Mouse (Mus musculus) liver, adult 2 months (tissue): Measurements from ENCODE around the gene Diras1. TPM values are rescaled to one million over a fixed set of nuclear protein-coding genes. Genes with fewer than 3 reads are reported as not detected.

Source experiments
- DNase-seq: peaks from one replicate; pipeline ENCODE4 v3.0.0-alpha.2; 2011; ENCODE audit warnings: low read depth, low spot score; ENCODE audit errors: extremely low read depth
- H3K27ac ChIP-seq: fragments of 200-500 bp; replicated peaks from 2 replicates; pipeline ENCODE4 v1.5.1; 2012; ENCODE audit warnings: low read depth, mild to moderate bottlenecking, control low read depth, inconsistent platforms, low read length; ENCODE audit not compliant: insufficient read depth
- H3K27me3 ChIP-seq: fragments of 200-500 bp; 2 replicates; pipeline ENCODE4 v1.6.1; 2012; ENCODE audit warnings: mild to moderate bottlenecking, moderate library complexity, low read length, inconsistent platforms; ENCODE audit not compliant: control insufficient read depth, insufficient read depth
- H3K36me3 ChIP-seq: fragments of 200-500 bp; 2 replicates; pipeline ENCODE4 v1.6.1; 2012; ENCODE audit warnings: low read length, inconsistent platforms; ENCODE audit not compliant: control insufficient read depth, insufficient read depth
- H3K4me1 ChIP-seq: fragments of 200-500 bp; 2 replicates; pipeline ENCODE4 v1.6.1; 2011; ENCODE audit warnings: low read length; ENCODE audit not compliant: control insufficient read depth, insufficient read depth
- H3K4me3 ChIP-seq: fragments of 200-500 bp; 2 replicates; pipeline ENCODE4 v1.5.1; 2011; ENCODE audit warnings: low read depth, mild to moderate bottlenecking, control low read depth, low read length, moderate library complexity; ENCODE audit not compliant: insufficient read depth
- H3K79me2 ChIP-seq: fragments of 200-500 bp; 2 replicates; pipeline ENCODE4 v1.6.1; 2012; ENCODE audit warnings: inconsistent platforms, mild to moderate bottlenecking, low read length, moderate library complexity; ENCODE audit not compliant: control insufficient read depth, insufficient read depth
- H3K9ac ChIP-seq: fragments of 200-500 bp; 2 replicates; pipeline ENCODE4 v1.6.1; 2012; ENCODE audit warnings: low read depth, mild to moderate bottlenecking, control low read depth, inconsistent platforms, low read length
- CTCF ChIP-seq: fragments of 200-500 bp; IDR thresholded peaks from 2 replicates; pipeline ENCODE4 v1.5.1; 2011; ENCODE audit warnings: low read depth, low read length, control low read depth
- POLR2A ChIP-seq: fragments of 200-500 bp; IDR thresholded peaks from 2 replicates; pipeline ENCODE4 v1.6.1; 2011; ENCODE audit warnings: low read length, control low read depth; ENCODE audit not compliant: insufficient read depth; ENCODE audit errors: extremely low read depth
- whole genome bisulfite sequencing: fragments of 180-500 bp; shearing (Covaris S2); methylation state at CpG from one replicate; pipeline ENCODE4 v1.1.7; 2018; 5-methylcytosine and 5-hydroxymethylcytosine counted together
- polyA plus RNA-seq: library from polyadenylated mRNA; depleted of rRNA; stranded (reverse); fragments of >200 nt; gene quantifications from 2 replicates; pipeline ENCODE4 v1.2.3, GENCODE M21; 2012
- total RNA-seq: library from RNA; depleted of rRNA; stranded (reverse); fragments of >200 nt; gene quantifications from 2 replicates; pipeline ENCODE4 v1.2.3, GENCODE M21; 2014

The Diras1 gene
- total and polyA plus RNA-seq, 2 experiments, result not detected

GRCm38 (mm10) chr10:81019687-81020086 is 5.8 kb downstream of the Diras1 start:
- Histone ChIP-seq H3K9ac (no peak overlapping the region), H3K27ac (no peak overlapping the region), H3K27me3 (peaks cover 13% of the 10 kb centered on the region), H3K4me1 (no peaks in the 10 kb centered on the region), H3K4me3 (no peak overlapping the region), H3K79me2 (no peaks in the 10 kb centered on the region), H3K36me3 (no peaks in the 10 kb centered on the region)
- TF ChIP-seq CTCF (no peak), POLR2A (no peak)
- DNase-seq, result no peak
- WGBS, result 74% methylated on average over 6 of the region's 6 CpGs

- Histone ChIP-seq H3K9ac (no peak overlapping the region), H3K36me3 (no peaks in the 10 kb centered on the region), H3K4me1 (0 out of 2 replicates have a peak, but pooled peaks cover 3% of the 10 kb centered on the region), H3K79me2 (no peaks in the 10 kb centered on the region), H3K4me3 (no peak overlapping the region), H3K27ac (no peak overlapping the region), H3K27me3 (peaks cover 8% of the 10 kb centered on the region; the same call in 1 of the 2 replicates)
- DNase-seq, result no peak
- TF ChIP-seq CTCF (no peak), POLR2A (no peak)
- 35% methylated on average over 10 of the region's 10 CpGs for WGBS
Observed at GRCm38 (mm10) chr10:81018326-81018725, 7.1 kb downstream of the Diras1 start.

GRCm38 (mm10) chr10:81016645-81017044 is 8.8 kb downstream of the Diras1 start:
- H3K9ac ChIP-seq, result no peak overlapping the region
- DNase-seq, result peak; percentile 15
- no peak overlapping the region for H3K4me3 ChIP-seq
- H3K27me3 ChIP-seq, result no peaks in the 10 kb centered on the region
- H3K4me1 ChIP-seq, result 0 out of 2 replicates have a peak, but pooled peaks cover 3% of the 10 kb centered on the region
- no peak overlapping the region for H3K27ac ChIP-seq
- WGBS, result 10% methylated on average over 7 of the region's 7 CpGs
- no peaks in the 10 kb centered on the region for H3K36me3 ChIP-seq
- H3K79me2 ChIP-seq, result no peaks in the 10 kb centered on the region
- peak; percentile 86 for TF ChIP-seq CTCF
- TF ChIP-seq POLR2A, result no peak

GRCm38 (mm10) chr10:81015666-81016065 is 9.8 kb downstream of the Diras1 start:
- WGBS, result 88% methylated on average over 2 of the region's 2 CpGs
- Histone ChIP-seq H3K79me2 (no peaks in the 10 kb centered on the region), H3K36me3 (no peaks in the 10 kb centered on the region), H3K27ac (no peak overlapping the region), H3K27me3 (no peaks in the 10 kb centered on the region), H3K4me1 (0 out of 2 replicates have a peak, but pooled peaks cover 3% of the 10 kb centered on the region), H3K9ac (no peak overlapping the region), H3K4me3 (no peak overlapping the region)
- no peak for DNase-seq
- TF ChIP-seq CTCF (no peak), POLR2A (no peak)

DNA sequence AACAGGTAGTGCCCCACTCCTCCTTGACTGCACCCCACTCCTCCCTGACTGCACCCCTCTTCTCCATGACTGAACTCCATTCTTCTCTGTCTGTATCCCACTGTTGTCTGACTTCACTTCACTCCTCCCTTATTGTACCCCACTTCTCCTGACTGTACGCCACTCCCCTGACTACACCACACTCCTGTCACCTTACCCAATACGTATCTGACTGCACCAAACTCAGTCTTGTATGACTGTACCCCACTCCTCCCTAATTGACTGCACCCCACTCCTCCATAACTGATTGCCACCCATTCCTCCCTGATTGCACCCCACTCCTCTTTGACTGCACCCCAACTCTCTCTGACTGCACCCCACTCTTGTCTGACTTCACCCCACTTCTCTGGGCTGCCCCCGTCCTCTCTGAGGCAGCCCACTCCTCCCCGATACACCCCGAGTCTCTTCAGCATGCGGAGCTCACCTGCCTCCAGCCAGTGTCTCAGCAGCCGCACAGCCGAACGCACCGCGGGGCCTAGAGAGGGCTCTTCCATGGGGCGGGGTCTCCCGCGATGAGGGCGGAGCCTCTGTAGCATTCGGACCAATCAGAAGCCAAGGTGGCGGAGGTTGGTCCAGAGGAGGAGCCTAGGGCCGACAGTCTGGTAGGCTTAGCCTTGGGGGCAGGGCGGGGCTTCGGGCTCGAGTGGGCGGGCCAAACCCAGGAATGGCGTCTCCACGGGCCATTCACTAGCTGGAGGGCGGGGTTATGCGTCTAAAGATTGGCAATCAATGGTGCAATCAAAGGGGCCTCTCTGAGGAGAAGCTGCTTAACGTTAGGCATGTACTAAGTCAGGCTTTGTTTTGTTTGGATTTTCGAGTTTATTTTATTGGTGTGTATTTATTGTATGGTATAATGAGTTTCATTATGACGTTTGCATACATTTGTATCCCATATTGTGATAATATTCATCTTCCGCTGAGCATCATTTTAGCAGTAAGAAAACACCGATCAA is 10.8 kb downstream of the Diras1 start, which contains the start of gene Gng7:
TSS of gene Gng7 (minus strand) at position 553 of the 992 bp plus-strand sequence.
- peak within 1 kb of the TSS; percentile 39; the same call in 1 of the 2 replicates for H3K4me3 ChIP-seq
- TF ChIP-seq POLR2A (no peak), CTCF (no peak)

GRCm38 (mm10) chr10:81010851-81011250 is 14.6 kb downstream of the Diras1 start:
- H3K9ac ChIP-seq, result no peak overlapping the region
- no peaks in the 10 kb centered on the region for H3K79me2 ChIP-seq
- H3K27ac ChIP-seq, result no peak overlapping the region
- TF ChIP-seq POLR2A (no peak), CTCF (no peak)
- H3K27me3 ChIP-seq, result no peaks in the 10 kb centered on the region
- WGBS, result 63% methylated on average over 6 of the region's 6 CpGs
- DNase-seq, result no peak
- 0 out of 2 replicates have a peak, but pooled peaks cover 3% of the 10 kb centered on the region for H3K4me1 ChIP-seq
- no peak overlapping the region for H3K4me3 ChIP-seq
- no peaks in the 10 kb centered on the region for H3K36me3 ChIP-seq

More for the DNA sequence above, 10.8 kb downstream of the Diras1 start, which contains the start of gene Gng7:
- no peaks in the 10 kb centered on the region for H3K79me2 ChIP-seq
- H3K27ac ChIP-seq, result no peak within 1 kb of the TSS
- no peaks in the 10 kb centered on the region for H3K27me3 ChIP-seq
- 0 out of 2 replicates have a peak, but pooled peaks cover 3% of the 10 kb centered on the region for H3K4me1 ChIP-seq
- no peaks in the 10 kb centered on the region for H3K36me3 ChIP-seq
- peak within 1 kb of the TSS; percentile 57; the same call in 1 of the 2 replicates for H3K9ac ChIP-seq
- WGBS, result 13% methylated on average over 31 of the region's 31 CpGs
- DNase-seq, result peak; percentile 83
